In genomic region chr7:110584159-110584558, GRCm38 (mm10) we compare ENCODE assay signal across 13 mouse cellular contexts. TPM values are rescaled to one million over a fixed set of nuclear protein-coding genes. Genes with fewer than 3 reads are reported as not detected.
DNase-seq lines count a peak whose midpoint lies in the region; ATAC-seq lines count a peak whose summit lies in the region.
"Had no signal": no experiment of that assay in that cellular context is flagged by ENCODE, and none has a peak within 500 bp of the region (broad histone marks: within the 10 kb centered on the region; RNA-seq: fewer than 3 reads in every experiment).

No protein-coding gene starts in this region.

- no peaks in the 10 kb centered on the region for H3K9me3 ChIP-seq in hindbrain, embryonic 12.5 days (replicated peaks)
- H3K9me3 ChIP-seq in hindbrain, embryonic 14.5 days (ENCODE audit: control insufficient read depth, low read length), result no peaks in the 10 kb centered on the region
- H3K9me3 ChIP-seq in lung, embryonic 16.5 days (ENCODE audit: control insufficient read depth, low read length), result no peaks in the 10 kb centered on the region
- H3K9me3 ChIP-seq in embryonic facial prominence, embryonic 15.5 days (replicated peaks), result no peaks in the 10 kb centered on the region
- H3K9me3 ChIP-seq in neural tube, embryonic 15.5 days (replicated peaks), result no peaks in the 10 kb centered on the region
- H3K9me3 ChIP-seq: forebrain, embryonic 10.5 days; limb, embryonic 13.5 days had no signal

- WGBS in hindbrain, embryonic 12.5 days, result 61% methylated on average over 2 of the region's 2 CpGs
- WGBS in hindbrain, embryonic 14.5 days, result 89% methylated on average over 2 of the region's 2 CpGs
- 58% methylated on average over 2 of the region's 2 CpGs for WGBS in lung, embryonic 16.5 days
- WGBS in embryonic facial prominence, embryonic 15.5 days, result 73% methylated on average over 2 of the region's 2 CpGs
- WGBS in neural tube, embryonic 15.5 days, result 93% methylated on average over 2 of the region's 2 CpGs

- no peak overlapping the region for H3K4me3 ChIP-seq in hindbrain, embryonic 12.5 days
- no peak overlapping the region for H3K4me3 ChIP-seq in hindbrain, embryonic 14.5 days (replicated peaks; ENCODE audit: low read length)
- H3K4me3 ChIP-seq in lung, embryonic 16.5 days (ENCODE audit: low read length), result no peak overlapping the region
- no peak overlapping the region for H3K4me3 ChIP-seq in embryonic facial prominence, embryonic 15.5 days (replicated peaks)
- no peak overlapping the region for H3K4me3 ChIP-seq in neural tube, embryonic 15.5 days (replicated peaks)
- H3K4me3 ChIP-seq: forebrain, embryonic 10.5 days; limb, embryonic 13.5 days had no signal

- H3K9ac ChIP-seq in hindbrain, embryonic 12.5 days, result no peak overlapping the region
- H3K9ac ChIP-seq in hindbrain, embryonic 14.5 days, result no peak overlapping the region
- H3K9ac ChIP-seq in lung, embryonic 16.5 days (ENCODE audit: low read length), result no peak overlapping the region
- no peak overlapping the region for H3K9ac ChIP-seq in embryonic facial prominence, embryonic 15.5 days
- H3K9ac ChIP-seq in neural tube, embryonic 15.5 days (replicated peaks), result no peak overlapping the region
- H3K9ac ChIP-seq: limb, embryonic 13.5 days had no signal

- no peaks in the 10 kb centered on the region for H3K4me1 ChIP-seq in hindbrain, embryonic 12.5 days
- 0 out of 2 replicates have a peak, but pooled peaks cover 3% of the 10 kb centered on the region for H3K4me1 ChIP-seq in hindbrain, embryonic 14.5 days (replicated peaks; ENCODE audit: control insufficient read depth, insufficient read depth, low read length)
- no peaks in the 10 kb centered on the region for H3K4me1 ChIP-seq in lung, embryonic 16.5 days (replicated peaks; ENCODE audit: control insufficient read depth, insufficient read depth, low read length)
- 0 out of 2 replicates have a peak, but pooled peaks cover 4% of the 10 kb centered on the region for H3K4me1 ChIP-seq in embryonic facial prominence, embryonic 15.5 days
- peaks cover 7% of the 10 kb centered on the region; the same call in 1 of the 2 replicates for H3K4me1 ChIP-seq in neural tube, embryonic 15.5 days

- no peak for DNase-seq in hindbrain, embryonic 14.5 days (ENCODE audit: low spot score)
- DNase-seq in lung, postnatal 36 days, result no peak
- no peak for DNase-seq in urinary bladder, postnatal 36 days (ENCODE audit: low spot score in 2 of 2)
- DNase-seq: kidney, postnatal 36 days; lung, adult 2 months; thymus, adult 18-20 months had no signal

- no peaks in the 10 kb centered on the region for H3K36me3 ChIP-seq in hindbrain, embryonic 12.5 days
- H3K36me3 ChIP-seq in hindbrain, embryonic 14.5 days (replicated peaks; ENCODE audit: control insufficient read depth, insufficient read depth), result no peaks in the 10 kb centered on the region
- H3K36me3 ChIP-seq in lung, embryonic 16.5 days (ENCODE audit: control insufficient read depth, insufficient read depth, low read length), result no peaks in the 10 kb centered on the region
- H3K36me3 ChIP-seq in embryonic facial prominence, embryonic 15.5 days, result no peaks in the 10 kb centered on the region
- no peaks in the 10 kb centered on the region for H3K36me3 ChIP-seq in neural tube, embryonic 15.5 days
- H3K36me3 ChIP-seq: forebrain, embryonic 10.5 days; limb, embryonic 13.5 days had no signal

- no peak overlapping the region for H3K27ac ChIP-seq in hindbrain, embryonic 12.5 days
- H3K27ac ChIP-seq in hindbrain, embryonic 14.5 days, result no peak overlapping the region
- H3K27ac ChIP-seq in lung, embryonic 16.5 days (ENCODE audit: low read length), result no peak overlapping the region
- H3K27ac ChIP-seq in embryonic facial prominence, embryonic 15.5 days (replicated peaks), result no peak overlapping the region
- H3K27ac ChIP-seq in neural tube, embryonic 15.5 days (replicated peaks), result no peak overlapping the region
- H3K27ac ChIP-seq: forebrain, embryonic 10.5 days; limb, embryonic 13.5 days had no signal

- peak; percentile 29; the same call in 1 of the 2 replicates for ATAC-seq in hindbrain, embryonic 12.5 days (ENCODE audit: low FRiP score)
- no peak; the same call in 1 of the 2 replicates for ATAC-seq in hindbrain, embryonic 14.5 days (ENCODE audit: low FRiP score)
- peak; percentile 41; the same call in 1 of the 2 replicates for ATAC-seq in lung, embryonic 16.5 days (ENCODE audit: low read depth)
- 0 out of 2 replicates have a peak, but pooled peaks have one; percentile 43 for ATAC-seq in embryonic facial prominence, embryonic 15.5 days (ENCODE audit: insufficient number of reproducible peaks, low FRiP score, low TSS enrichment, low read depth)
- peak; percentile 55; the same call in 1 of the 2 replicates for ATAC-seq in neural tube, embryonic 15.5 days (ENCODE audit: low FRiP score)
- ATAC-seq: activated CD4-positive, CD25-positive, alpha-beta regulatory T cell, adult 4 months had no signal

- no peak overlapping the region for H3K4me2 ChIP-seq in hindbrain, embryonic 12.5 days (replicated peaks)
- no peak overlapping the region for H3K4me2 ChIP-seq in hindbrain, embryonic 14.5 days (replicated peaks)
- H3K4me2 ChIP-seq in lung, embryonic 16.5 days (ENCODE audit: low read depth, low read length), result no peak overlapping the region
- H3K4me2 ChIP-seq in embryonic facial prominence, embryonic 15.5 days (replicated peaks), result no peak overlapping the region
- H3K4me2 ChIP-seq in neural tube, embryonic 15.5 days, result no peak overlapping the region
- H3K4me2 ChIP-seq: limb, embryonic 13.5 days had no signal

- no peaks in the 10 kb centered on the region for H3K27me3 ChIP-seq in hindbrain, embryonic 12.5 days
- no peaks in the 10 kb centered on the region for H3K27me3 ChIP-seq in hindbrain, embryonic 14.5 days (ENCODE audit: control insufficient read depth, insufficient read depth, low read length)
- H3K27me3 ChIP-seq in lung, embryonic 16.5 days (ENCODE audit: control insufficient read depth, insufficient read depth, low read depth, low read length), result no peaks in the 10 kb centered on the region
- no peaks in the 10 kb centered on the region for H3K27me3 ChIP-seq in embryonic facial prominence, embryonic 15.5 days
- H3K27me3 ChIP-seq in neural tube, embryonic 15.5 days (replicated peaks), result no peaks in the 10 kb centered on the region
- H3K27me3 ChIP-seq: limb, embryonic 13.5 days had no signal

RNA-seq across cellular contexts. Expression of gene Sbf2, which starts 30.6 kb away (rescaled TPM):
- 56.0 and 61.8 TPM in 2 replicates for polyA plus RNA-seq in hindbrain, embryonic 12.5 days (2016; fragmentation: Nextera tagmentation; extraction: Ambion mirVana)
- 61.8 and 66.7 TPM in 2 replicates for polyA plus RNA-seq in hindbrain, embryonic 14.5 days (2014; fragmentation: Nextera tagmentation; extraction: Ambion mirVana)
- 37.0 and 37.9 TPM in 2 replicates for polyA plus RNA-seq in lung, embryonic 16.5 days (2015; fragmentation: Nextera tagmentation; extraction: Ambion mirVana)
- polyA plus RNA-seq in embryonic facial prominence, embryonic 15.5 days (2015; fragmentation: Nextera tagmentation; extraction: Ambion mirVana), result 27.7 and 28.4 TPM in 2 replicates
- polyA plus RNA-seq in neural tube, embryonic 15.5 days (2015; fragmentation: Nextera tagmentation; extraction: Ambion mirVana), result 46.1 and 51.3 TPM in 2 replicates

RNA-seq across cellular contexts. Expression of gene Adm, which starts 43.3 kb away (rescaled TPM):
- 4.0 and 4.2 TPM in 2 replicates for polyA plus RNA-seq in hindbrain, embryonic 12.5 days (2016; fragmentation: Nextera tagmentation; extraction: Ambion mirVana)
- 1.7 and 2.2 TPM in 2 replicates for polyA plus RNA-seq in hindbrain, embryonic 14.5 days (2014; fragmentation: Nextera tagmentation; extraction: Ambion mirVana)
- 6.4 and 8.2 TPM in 2 replicates for polyA plus RNA-seq in lung, embryonic 16.5 days (2015; fragmentation: Nextera tagmentation; extraction: Ambion mirVana)
- 5.5 and 5.6 TPM in 2 replicates for polyA plus RNA-seq in embryonic facial prominence, embryonic 15.5 days (2015; fragmentation: Nextera tagmentation; extraction: Ambion mirVana)
- 4.3 and 6.8 TPM in 2 replicates for polyA plus RNA-seq in neural tube, embryonic 15.5 days (2015; fragmentation: Nextera tagmentation; extraction: Ambion mirVana)
- polyA plus RNA-seq: activated CD4-positive, CD25-positive, alpha-beta regulatory T cell, adult 4 months had no signal
